Mouse (Mus musculus) liver, adult 2 months (tissue): ENCODE measurements around the gene Gm17268.

Experiments used
- CTCF ChIP-seq: fragments of 200-500 bp; IDR thresholded peaks from 2 replicates; pipeline ENCODE4 v1.5.1; 2011; ENCODE audit warnings: low read depth, low read length, control low read depth
- POLR2A ChIP-seq: fragments of 200-500 bp; IDR thresholded peaks from 2 replicates; pipeline ENCODE4 v1.6.1; 2011; ENCODE audit warnings: low read length, control low read depth; ENCODE audit not compliant: insufficient read depth; ENCODE audit errors: extremely low read depth

DNA sequence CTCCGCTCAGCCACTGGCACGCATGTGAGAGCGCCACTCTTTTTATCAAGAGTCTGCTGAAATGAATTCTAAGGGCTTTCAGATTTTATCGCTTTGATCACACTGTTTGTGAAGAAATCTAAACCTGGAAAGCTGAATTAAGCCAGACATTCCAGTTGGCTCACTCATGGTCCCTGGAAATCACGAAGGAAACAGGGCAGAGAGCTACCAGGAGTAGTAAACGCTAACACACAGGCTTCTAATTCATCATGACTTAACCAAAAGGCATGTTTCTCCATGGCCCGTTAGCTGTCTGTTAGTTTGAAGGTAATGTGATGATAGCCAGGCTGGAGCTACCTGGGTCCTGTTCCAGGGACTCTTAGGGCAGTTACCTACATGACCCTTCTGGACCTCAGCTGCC is 3.9 kb downstream of the Gm17268 start:
- TF ChIP-seq CTCF (no peak), POLR2A (no peak)
